Mouse (Mus musculus) yolk sac, embryonic 10.5 days (tissue): ENCODE data around the gene Kpnb1.
A peak's percentile ranks its signal among the peaks of the same experiment; 100 is the strongest.
"Not testable (repeated sequence)": the region's sequence is repeated elsewhere in the genome, so short reads cannot be mapped to it uniquely, and the experiment has no call there.

ENCODE experiments used
- DNase-seq: peaks from one replicate; pipeline ENCODE4 v3.0.0-alpha.2; 2017; ENCODE audit warnings: low spot score

Kpnb1 gene

DNA sequence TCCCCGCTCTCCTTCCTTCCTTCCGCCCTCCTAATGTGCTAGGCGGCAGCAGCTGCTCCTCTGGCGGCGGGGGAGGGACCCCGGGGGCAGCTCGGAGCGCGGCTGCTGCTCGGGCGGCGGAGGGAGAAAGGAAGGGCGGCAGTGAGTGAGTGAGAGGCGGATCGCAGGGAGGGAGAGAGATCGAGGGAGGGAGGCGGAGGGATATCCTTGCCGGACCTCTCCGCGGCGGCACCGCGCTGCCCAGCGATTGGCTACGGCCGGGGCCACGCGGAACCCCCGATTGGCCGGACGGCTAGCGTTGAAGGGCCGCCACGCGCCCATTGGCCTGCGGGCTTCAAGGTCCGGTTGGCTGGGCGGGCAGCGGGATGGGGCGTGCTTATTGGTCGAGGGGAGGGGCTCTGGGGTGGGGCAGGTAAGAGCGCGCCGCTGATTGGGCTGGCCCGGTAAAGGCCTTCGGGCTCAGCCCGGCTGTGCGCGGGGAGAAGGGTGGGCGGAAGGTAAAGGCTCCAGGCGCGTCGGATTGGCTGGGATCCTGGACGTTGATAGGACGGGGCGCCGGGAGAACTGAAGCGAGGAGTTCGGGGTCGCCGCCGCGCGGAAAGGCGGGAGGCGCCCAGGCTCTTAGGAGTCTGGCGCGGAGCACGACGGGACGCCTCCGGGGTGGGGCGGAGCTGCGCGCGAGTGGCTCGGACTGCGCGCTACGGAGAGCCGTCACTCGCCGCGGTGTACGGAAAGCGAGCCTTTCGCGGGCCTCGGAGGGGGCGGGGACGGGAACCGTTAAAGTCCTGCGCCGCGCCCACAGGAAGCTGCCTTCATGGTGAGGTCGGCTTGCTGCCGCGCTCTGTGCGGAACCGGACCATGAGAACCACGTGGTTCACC is at the start of gene Kpnb1:
TSS of gene Kpnb1 (minus strand) at position 118 of the 879 bp plus-strand sequence.
- peak; percentile 100 for DNase-seq

DNA sequence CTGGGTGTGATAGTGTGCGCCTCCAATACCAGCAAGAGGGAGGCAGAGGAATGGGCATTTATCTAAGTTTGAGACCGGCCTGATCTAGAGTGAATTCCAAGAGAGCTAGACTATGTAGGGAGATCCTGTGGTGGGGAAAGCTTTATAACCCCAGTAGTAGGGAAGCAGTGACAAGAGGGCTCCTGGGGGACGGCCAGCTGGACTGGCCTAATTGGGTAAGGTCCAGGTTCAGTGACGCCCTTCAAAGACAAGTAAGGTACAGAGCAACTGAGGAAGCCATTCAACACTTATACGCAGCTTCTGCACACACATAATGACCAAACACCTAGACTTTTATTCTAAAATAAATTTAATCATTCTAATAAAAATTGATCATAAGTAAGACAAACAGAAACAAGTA is 44.8 kb upstream of the Kpnb1 start:
- no peak for DNase-seq

DNA sequence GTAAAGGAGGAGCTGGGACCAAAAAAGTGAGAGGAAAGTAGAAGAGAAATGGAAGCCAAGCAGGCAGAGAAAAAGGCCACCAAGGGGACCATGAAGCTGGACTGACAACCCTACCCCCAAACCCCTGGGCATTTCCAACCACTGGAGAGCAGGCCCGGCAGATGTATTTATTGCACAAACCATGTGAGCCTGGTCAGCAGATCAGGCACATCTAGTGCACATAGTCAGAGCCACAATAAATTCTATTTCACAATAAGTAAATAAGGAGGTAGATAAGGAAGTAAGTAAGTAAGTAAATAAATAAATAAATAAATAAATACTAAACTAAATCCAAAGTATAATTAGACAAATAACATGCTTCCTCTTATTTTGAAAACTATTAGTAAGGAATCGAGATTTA is 41.7 kb upstream of the Kpnb1 start:
- DNase-seq = no peak

DNA sequence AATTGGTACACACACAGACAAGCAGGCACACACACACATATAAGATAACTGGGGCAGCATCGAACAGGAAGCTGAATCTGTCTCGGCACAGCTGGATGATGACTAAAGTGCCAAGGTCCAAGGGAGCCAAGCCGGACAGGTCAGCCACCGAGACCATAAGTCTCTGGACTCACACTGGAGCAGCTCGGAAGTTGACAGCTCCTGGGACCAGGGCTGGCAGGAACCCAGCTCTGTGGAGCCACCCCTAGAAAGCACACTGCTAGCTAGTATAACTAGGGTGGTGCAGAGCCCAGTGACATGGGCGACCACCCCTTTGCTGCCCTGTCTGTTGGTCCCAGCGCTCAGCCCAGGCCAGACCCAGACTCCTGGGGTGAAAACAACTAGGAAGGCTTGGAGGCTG is 41.3 kb upstream of the Kpnb1 start:
- no peak for DNase-seq

DNA sequence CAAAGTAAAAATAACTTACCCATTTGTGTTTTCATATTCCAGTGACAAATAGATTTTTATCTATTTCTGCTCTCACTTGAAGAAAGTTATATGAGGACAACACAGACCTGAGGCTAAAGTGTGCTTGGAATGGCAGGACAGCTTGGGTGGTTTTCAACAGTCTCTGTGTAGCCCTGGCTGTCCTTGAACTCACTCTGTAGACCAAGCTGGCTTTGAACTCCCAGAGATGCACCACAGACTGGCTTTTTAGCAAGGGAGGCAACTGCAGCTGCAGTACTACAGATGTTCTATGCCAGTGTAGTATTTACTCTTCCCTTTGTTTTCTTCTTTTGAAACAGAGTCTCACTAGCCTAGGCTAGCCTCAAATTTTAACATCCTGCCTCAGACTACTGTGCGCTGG is 38.5 kb upstream of the Kpnb1 start:
- DNase-seq = no peak

DNA sequence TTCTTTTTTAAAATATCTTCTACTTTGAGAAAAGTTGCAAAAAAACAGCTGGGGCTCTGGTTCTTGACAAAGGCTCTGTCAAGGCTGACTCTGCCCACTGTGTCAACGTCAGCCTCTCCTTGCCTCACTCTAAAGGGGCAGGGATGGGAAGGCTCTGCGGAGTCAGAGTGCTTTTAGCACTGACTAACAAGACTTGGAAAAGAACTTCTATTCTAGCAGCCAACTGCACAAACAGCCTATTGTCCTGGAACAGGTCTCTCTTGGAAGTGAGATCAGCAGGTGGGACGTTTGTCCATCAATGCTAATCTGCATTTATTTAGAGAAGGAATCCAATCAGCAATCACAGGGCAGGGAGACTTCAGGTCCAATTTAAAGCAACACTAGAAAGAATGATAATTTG is 35.8 kb upstream of the Kpnb1 start:
- no peak for DNase-seq

DNA sequence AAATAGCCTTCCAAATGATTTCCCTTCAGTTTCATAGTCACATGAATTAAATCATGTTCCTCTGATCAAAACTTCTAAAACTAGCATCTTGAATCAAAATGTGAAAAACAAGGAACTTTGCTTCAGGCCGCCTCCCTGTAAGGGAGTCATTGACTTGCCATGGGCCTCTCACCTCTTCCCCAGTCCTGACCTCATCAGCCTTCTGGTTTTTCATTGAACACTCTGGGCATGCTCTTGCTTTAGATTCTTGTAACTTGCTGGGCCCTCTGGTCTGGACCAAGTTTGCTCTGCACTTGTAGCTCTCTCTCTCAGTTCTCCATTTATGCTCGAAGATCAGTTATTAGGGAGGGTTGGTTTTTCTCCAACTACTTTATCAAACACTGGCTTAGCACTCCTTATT is 33.9 kb upstream of the Kpnb1 start:
- no peak for DNase-seq

DNA sequence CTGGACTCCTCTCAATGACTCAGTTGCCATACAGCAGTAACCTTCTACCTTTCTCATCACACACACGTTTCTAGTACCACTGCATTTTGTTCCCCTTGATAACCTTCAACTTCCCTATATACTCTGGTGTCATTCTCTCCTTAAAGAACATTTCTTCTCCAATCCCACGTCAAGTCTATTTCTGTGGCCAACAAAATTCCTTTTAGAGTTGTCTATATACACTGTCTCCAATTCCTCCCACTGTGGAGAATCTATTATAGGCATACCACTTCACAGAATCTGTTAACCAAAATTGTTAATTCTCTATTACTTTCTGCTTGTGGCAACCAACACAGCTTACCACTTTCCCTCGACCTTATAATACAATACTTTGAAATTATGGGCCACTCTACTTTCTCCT is 32.5 kb upstream of the Kpnb1 start:
- DNase-seq = no peak

DNA sequence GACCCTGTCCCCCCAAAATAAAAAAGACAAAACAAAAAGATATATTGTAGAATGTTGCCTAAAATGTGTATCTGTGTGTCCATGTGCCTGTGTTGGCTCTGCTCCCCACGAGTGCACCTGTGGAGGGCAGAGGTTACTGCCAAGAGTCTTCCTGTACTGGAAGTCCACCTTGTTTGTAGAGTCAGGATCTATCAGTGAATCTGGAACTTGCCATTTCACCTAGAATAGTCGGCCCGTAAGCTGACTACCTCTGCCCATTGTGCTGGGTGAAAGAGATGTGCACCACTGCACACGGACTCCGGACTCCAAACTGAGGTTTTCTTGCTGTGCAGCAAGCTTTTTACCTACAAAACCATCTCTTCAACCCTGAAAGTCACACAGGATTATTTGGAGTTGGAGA is 26.7 kb upstream of the Kpnb1 start:
- no peak for DNase-seq

DNA sequence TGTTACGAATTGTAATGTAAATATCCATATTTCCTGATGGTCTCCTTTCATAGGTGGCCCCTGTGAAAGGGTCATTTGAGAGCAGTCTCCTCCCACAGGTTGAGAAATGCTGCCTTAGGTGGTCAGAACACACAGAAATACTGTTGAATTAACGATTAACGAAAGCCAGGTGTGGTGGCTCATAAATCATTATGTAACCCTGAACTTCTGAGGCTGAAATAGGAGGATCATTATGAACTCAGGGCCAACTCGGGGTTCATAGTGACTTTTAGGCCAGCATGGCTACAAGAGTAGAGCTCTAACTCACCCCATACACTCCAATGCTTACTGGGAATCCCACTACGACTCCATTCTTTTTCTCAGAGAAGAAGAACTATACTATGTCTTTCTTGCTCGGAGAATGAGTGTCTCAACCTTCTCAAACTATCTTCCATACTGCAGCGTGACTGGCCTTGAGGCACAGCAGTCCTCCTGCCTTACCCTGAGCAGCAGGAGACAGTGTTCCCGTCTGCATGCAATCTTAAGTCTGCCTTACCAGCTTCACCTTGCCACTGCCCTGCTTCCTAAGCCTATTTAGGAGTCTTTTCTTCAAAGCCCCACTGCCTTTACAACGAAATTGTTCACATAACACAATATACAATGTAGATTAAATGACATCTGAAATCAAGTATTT is 23.2 kb upstream of the Kpnb1 start:
- peak; percentile 60 for DNase-seq

DNA sequence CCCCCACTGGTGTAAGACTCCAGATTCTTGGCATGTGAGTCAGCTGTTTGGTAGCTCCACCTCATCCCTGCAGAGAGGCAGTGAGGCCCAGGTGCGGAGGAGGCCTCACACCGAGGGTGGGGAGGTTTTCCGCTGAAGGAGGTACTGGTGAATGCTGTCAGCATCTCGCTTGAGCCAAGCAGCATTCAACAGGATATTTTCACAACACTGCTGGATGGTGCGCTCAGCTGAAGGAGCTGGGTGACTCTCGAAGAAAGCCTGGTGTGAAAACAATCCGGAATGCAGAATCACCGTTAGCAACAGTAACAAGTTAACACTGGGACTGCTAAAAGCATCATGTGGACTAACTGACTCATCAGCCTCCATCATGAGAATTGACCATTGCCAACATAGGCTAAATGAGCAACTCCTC is 19.3 kb upstream of the Kpnb1 start:
- no peak for DNase-seq

DNA sequence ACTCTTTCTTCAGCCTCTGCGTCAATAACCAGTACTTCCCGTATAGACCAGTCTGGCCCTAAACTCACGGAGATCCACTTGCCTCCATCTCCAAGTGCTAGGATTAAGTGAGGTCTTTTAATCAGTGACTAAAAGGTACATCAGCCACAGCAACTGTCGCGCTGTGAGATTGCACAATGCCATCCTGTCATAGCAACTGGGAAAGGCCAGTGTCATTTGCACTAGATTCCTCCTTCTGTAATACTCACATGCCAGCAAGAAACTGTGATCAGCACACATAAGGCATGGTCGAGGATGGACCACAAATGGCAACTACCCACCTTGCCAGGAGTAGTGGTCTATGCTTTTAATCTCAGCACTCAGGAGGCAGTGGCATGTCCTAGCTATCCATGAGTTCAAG is 11.8 kb upstream of the Kpnb1 start:
- DNase-seq = no peak

DNA sequence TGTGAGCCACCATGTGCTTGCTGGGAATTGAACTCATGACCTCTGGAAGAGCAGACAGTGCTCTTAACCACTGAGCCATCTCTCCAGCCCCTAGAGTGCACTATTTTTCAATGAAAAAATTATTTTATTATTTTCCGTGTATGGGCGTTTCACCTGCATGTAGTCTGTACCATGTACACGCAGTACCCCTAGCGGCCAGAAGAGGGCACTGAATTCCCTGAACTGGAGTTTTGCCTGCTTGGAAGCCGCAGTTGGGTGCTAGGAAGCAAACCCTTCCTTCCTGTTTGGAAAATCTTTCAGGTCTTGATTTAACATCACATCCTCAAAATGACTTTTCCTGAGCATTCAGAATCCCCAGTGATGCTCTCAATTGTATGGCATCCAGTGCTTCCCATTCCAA is 10.9 kb upstream of the Kpnb1 start:
- no peak for DNase-seq

DNA sequence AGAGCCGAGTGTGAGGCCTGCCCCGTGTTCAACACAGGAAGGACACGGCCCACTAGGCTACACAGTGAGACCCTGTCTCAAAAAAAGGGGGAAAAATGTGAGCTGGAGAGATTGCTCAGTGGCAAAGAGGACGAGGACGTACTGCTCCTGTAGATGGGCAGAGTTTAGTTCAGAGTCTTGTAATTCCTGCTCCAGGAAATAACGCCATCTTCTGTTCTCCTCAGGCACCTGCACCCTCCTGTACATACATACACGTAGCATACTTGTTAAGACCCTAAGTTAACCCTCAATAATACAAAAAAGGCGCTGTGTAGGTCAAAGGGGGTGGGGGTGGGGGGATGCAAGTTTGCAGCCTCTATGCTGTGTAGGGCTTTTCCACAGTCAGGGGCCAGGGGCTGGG is 9.3 kb upstream of the Kpnb1 start:
- no peak for DNase-seq

DNA sequence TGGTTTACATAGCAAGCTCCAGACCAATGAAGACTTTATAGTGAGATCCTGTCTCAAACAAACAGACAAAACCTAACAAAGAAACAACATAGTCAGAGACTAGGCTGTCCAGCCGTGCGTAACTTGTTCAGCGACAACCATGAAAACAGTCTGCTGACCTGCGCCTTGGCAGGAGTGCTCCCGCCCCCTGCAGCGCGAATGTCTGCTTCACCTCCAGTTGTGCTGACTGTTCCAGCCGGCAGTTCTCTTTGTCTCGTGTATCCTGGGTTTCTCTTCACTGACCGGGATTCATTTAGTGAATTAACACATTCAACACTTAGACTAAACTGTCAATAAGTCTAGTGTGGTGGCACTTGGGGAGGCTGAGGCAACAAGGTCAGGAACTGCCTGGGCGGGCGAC is 8.9 kb upstream of the Kpnb1 start:
- no peak for DNase-seq

DNA sequence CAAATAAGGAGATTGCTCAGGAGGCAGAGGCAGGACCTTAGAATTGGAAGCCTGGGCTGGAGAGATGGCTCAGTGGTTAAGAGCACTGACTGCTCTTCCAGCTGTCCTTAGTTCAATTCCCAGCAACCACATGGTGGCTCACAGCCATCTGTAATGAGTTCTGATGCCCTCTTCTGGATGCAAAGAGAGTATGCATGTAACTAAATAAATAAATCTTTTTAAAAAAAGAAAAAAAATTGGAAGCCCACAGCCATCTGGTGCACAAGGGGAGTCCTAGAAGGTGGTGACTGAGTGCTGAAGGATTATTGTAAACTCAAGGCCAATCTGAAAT is 4.9 kb upstream of the Kpnb1 start:
- DNase-seq = no peak

DNA sequence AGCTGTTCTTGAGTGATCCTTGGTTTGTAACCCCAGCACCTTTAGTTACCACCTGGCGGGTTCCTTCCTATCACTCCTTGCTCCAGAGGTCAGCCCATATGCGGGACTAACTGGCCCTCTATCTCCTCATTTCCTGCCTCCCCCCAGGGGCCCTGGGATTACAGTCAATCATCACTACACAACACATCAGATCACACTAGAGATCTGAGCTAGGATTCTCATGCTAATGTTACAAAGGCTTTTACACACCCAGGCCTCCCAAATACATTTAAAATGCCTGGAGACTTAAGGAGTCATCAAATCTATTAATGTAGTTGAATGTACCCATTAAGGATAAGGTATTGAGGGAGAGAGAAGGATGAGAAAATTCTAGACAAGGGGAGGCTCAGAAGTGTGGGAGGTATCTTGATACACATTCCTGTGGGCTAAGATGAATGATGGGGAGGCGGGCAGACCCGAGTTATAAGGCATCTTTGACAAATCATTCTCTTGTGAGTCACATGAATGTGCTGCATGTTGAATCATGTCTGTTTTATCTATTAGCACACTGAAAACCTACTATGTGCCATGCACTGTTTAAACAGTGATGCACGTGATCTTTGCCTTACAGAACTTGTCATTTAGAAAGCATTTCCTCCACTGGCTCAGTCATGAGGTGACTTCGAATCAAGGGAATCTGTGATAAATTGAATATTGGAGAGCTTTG is 4.4 kb upstream of the Kpnb1 start:
- no peak for DNase-seq

DNA sequence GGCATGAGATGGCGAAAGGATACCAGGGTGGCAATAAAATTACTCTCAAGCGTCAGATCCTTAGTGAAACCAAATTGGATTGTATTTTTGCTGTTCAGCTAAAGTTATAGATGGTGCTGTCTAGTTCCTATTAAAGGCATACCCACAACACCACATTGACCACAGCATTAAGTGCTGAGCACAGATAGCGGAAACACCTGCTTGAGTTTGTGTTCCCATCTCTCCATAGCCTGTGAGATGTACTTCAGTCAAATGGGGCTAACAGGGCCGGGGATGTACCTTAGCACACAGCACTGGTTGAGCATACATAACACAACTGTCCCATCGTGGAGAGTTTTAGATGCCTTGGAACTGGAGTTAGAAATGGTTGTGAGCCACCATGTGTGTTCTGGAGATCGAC is 3.3 kb upstream of the Kpnb1 start:
- no peak for DNase-seq

DNA sequence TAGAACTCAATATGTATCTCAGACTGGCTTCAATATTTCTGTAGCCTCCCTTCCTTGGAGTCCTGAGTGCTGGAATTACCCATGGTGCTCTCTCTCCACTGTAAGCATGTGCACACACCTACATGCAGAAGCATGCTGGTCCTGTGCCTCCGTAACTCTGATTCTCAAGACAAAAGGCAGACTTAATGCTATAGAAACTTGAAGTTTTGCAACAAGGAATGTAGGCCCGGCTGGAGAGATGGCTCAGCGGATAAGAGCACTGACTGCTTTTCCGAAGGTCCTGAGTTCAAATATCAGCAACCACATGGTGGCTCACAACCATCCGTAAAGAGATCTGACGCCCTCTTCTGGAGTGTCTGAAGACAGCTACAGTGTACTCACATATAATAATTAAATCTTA is 2.0 kb upstream of the Kpnb1 start:
- not testable (repeated sequence) for DNase-seq

DNA sequence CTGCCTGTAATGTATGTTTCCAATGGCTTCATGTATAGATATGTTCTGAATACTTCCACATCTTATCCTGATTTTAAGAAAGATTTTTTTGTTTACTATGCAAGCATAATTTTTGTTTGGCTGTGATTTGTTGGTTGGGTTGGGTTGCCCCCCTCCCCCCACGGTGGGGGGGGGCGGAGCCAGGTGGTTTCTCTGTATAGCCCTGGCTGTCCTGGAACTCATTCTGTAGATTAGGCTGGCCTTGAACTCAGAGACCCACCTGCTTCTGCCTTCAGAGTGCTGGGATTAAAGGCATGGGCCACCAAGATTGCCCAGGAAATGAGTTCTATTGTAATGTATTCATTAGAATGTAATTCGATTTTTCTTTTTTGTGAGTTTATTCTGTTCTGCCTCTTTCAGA is 1.6 kb upstream of the Kpnb1 start:
- peak; percentile 26 for DNase-seq

DNA sequence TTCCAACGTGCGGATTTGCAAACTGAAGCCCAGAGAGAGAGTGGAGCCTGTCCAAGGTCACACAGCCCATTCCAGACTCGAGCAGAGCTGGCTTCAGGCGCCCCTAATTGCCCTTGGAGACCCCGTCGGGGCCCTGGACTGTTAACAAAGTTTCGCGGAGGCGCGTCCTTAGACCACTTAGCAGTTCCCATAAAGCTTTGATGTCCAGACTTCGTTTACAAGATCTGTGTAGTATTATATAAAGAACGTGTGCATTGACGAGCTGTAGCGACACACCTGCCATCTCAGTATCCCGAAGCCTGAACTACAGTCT is 918 bp upstream of the Kpnb1 start:
- DNase-seq = no peak

DNA sequence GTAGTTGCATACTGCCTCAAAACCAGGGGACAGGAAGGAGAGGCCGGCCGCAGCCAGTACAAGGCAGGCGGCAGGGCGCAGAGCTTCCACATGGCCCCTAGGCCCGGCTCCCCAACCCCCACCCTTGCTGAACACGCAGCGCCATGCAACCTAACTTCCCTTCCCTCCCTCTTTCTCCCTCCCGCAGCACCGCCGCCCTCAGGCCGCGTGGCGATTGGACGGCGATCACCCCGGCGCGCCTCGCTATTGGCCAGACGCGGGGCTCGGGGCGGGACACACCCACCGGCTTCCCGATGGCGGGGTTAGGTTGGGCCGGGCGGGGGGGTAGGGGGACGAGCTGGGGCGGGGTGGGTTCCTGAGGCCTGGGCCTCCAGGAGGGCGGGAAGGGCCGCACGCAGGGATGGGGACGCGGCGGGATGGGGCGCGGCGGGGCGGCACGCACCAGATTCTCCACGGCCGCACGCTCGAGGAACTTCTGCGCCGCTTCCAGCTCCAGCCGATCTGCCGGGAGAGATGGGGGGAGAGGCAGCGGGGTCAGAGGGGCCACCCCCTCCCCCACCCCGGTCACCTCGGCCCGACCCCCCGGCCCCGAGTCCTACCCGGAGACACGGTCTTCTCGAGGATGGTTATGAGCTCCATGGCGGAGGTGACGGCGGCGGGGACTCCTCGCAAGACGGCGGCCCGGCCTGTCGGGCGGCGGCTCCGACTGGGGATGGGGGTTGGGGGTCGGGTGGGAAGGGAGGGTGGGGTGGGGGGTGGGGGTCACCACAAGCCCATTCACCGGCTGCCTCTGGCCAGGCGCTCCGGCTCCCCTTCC is 526 bp downstream of the Kpnb1 start:
- DNase-seq = peak; percentile 99
